Mouse (Mus musculus): Measurements from ENCODE around the gene Cetn2. TPM values are rescaled to one million over a fixed set of nuclear protein-coding genes. Genes with fewer than 3 reads are reported as not detected.

Cetn2 gene
- 250 TPM for polyA plus RNA-seq (2014; fragmentation: Illumina TruSeq; extraction: RNeasy Lipid Tissue Mini Kit (QIAGEN cat#74804); ENCODE audit: low read depth, low replicate concordance)

DNA sequence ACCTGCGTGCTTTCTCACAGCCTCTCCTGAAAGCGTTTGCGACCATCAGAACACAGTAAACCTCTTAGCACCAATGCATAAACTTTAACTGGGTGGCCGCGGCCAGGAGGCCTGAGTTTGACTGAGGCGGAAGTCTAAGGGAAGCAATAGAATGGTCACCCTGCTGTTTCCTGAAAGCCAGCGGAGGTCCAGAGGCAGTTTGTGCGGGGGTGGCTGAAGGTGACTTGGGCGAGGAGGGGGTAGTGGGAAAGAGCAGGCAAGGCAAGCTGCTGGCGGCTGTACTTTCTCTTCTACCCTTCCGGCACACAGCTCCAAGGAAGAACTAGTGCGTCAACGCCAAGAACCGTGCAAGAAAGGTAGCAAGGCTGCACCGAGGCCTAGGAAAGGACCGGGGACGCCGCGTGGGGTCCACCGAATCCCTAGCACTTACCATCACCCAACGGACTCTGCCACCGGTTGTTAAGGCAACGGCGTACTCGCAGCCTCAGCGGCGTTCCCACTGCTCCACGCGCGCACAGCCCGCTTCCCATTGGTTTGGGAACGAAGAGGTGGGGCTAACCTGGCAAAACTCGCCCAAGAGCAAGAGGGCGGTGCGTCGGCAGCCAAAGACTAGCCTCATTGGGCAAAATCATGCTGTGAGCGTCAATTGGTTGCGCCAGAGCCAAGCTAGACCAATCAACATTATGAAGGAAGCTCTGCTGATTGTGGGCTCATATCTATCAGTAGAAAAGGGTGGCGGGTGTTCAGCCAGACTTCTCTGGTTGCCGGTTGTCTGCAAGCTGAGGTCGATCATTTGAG, at the start of gene Cetn2, which contains the start of gene Nsdhl:
Gene Cetn2 (minus strand): TSS at position 528 of the 798 bp plus-strand sequence.
Gene Nsdhl (plus strand): TSS at position 674 of the 798 bp plus-strand sequence.

Other genes starting within 250 kb of the Cetn2 start
- gene Gabrq, start 93.2 kb downstream of the Cetn2 start, polyA plus RNA-seq (2014; fragmentation: Illumina TruSeq; extraction: RNeasy Lipid Tissue Mini Kit (QIAGEN cat#74804); ENCODE audit: low read depth, low replicate concordance) = 2.2 TPM
- 55.9 TPM for gene Nsdhl, start 146 bp upstream of the Cetn2 start, polyA plus RNA-seq (2014; fragmentation: Illumina TruSeq; extraction: RNeasy Lipid Tissue Mini Kit (QIAGEN cat#74804); ENCODE audit: low read depth, low replicate concordance)
- 11.7 TPM for gene Zfp185, start 68.9 kb upstream of the Cetn2 start, polyA plus RNA-seq (2014; fragmentation: Illumina TruSeq; extraction: RNeasy Lipid Tissue Mini Kit (QIAGEN cat#74804); ENCODE audit: low read depth, low replicate concordance)
- not detected for gene Pnma5, start 118.7 kb upstream of the Cetn2 start, polyA plus RNA-seq (2014; fragmentation: Illumina TruSeq; extraction: RNeasy Lipid Tissue Mini Kit (QIAGEN cat#74804); ENCODE audit: low read depth, low replicate concordance)
- 0.23 TPM for gene Pnma3, start 146.4 kb upstream of the Cetn2 start, polyA plus RNA-seq (2014; fragmentation: Illumina TruSeq; extraction: RNeasy Lipid Tissue Mini Kit (QIAGEN cat#74804); ENCODE audit: low read depth, low replicate concordance)
- 0.58 TPM for gene Xlr4a, start 164.1 kb upstream of the Cetn2 start, polyA plus RNA-seq (2014; fragmentation: Illumina TruSeq; extraction: RNeasy Lipid Tissue Mini Kit (QIAGEN cat#74804); ENCODE audit: low read depth, low replicate concordance)
- gene Xlr3a, start 178.7 kb upstream of the Cetn2 start, polyA plus RNA-seq (2014; fragmentation: Illumina TruSeq; extraction: RNeasy Lipid Tissue Mini Kit (QIAGEN cat#74804); ENCODE audit: low read depth, low replicate concordance) = 1.7 TPM
- not detected for gene Gm14685, start 198.6 kb upstream of the Cetn2 start, polyA plus RNA-seq (2014; fragmentation: Illumina TruSeq; extraction: RNeasy Lipid Tissue Mini Kit (QIAGEN cat#74804); ENCODE audit: low read depth, low replicate concordance)
- gene Xlr5b, start 230.4 kb upstream of the Cetn2 start, polyA plus RNA-seq (2014; fragmentation: Illumina TruSeq; extraction: RNeasy Lipid Tissue Mini Kit (QIAGEN cat#74804); ENCODE audit: low read depth, low replicate concordance) = not detected
- gene DXBay18, start 231.0 kb upstream of the Cetn2 start, polyA plus RNA-seq (2014; fragmentation: Illumina TruSeq; extraction: RNeasy Lipid Tissue Mini Kit (QIAGEN cat#74804); ENCODE audit: low read depth, low replicate concordance) = not detected